Mouse (Mus musculus) lung, postnatal 0 days (tissue): ENCODE measurements at regions not wholly inside any gene's neighbourhood (a gene's known extent, or its start where the extent isn't known, plus 50 kb on each side); places are given as distances from the start of the nearest gene placed in this dataset.

Experiments
- ATAC-seq: fragments of 200-750 bp; cut with Nextera tagmentation; 2 replicates; pipeline ENCODE4 v1.8.0; 2017; ENCODE audit warnings: moderate library complexity
- DNase-seq: peaks from one replicate; pipeline ENCODE4 v3.0.0-alpha.2; 2016; ENCODE audit warnings: low spot score
- H3K27ac ChIP-seq: fragments of 300-500 bp; sonication (generic); 2 replicates; pipeline ENCODE4 v1.5.1; 2014; ENCODE audit warnings: antibody characterized with exemption, mild to moderate bottlenecking, low read length, mixed read lengths
- H3K27me3 ChIP-seq: fragments of 300-500 bp; sonication (generic); replicated peaks from 2 replicates; pipeline ENCODE4 v1.6.1; 2014; ENCODE audit warnings: low read length, mixed read lengths; ENCODE audit not compliant: insufficient read depth
- H3K36me3 ChIP-seq: fragments of 300-500 bp; sonication (generic); 2 replicates; pipeline ENCODE4 v1.6.1; 2014; ENCODE audit warnings: low read length, mixed read lengths; ENCODE audit not compliant: insufficient read depth
- H3K4me1 ChIP-seq: fragments of 300-500 bp; sonication (generic); 2 replicates; pipeline ENCODE4 v1.6.1; 2014; ENCODE audit warnings: antibody characterized with exemption, low read depth, low read length, mixed read lengths; ENCODE audit not compliant: insufficient read depth
- H3K4me2 ChIP-seq: fragments of 300-500 bp; sonication (generic); replicated peaks from 2 replicates; pipeline ENCODE4 v1.6.1; 2014; ENCODE audit warnings: low read depth, mild to moderate bottlenecking, low read length, moderate library complexity, mixed read lengths
- H3K4me3 ChIP-seq: fragments of 300-500 bp; sonication (generic); 2 replicates; pipeline ENCODE4 v1.5.1; 2014; ENCODE audit warnings: low read depth, low read length
- H3K9ac ChIP-seq: fragments of 300-500 bp; sonication (generic); replicated peaks from 2 replicates; pipeline ENCODE4 v1.6.1; 2014; ENCODE audit warnings: low read depth, mild to moderate bottlenecking
- H3K9me3 ChIP-seq: fragments of 300-500 bp; sonication (generic); 2 replicates; pipeline ENCODE4 v1.6.1; 2016; ENCODE audit warnings: low read length, mixed read lengths
- CTCF ChIP-seq: IDR thresholded peaks from 2 replicates; pipeline ENCODE4 v1.5.1; 2016; ENCODE audit warnings: antibody characterized with exemption, mild to moderate bottlenecking
- EP300 ChIP-seq: IDR thresholded peaks from 2 replicates; pipeline ENCODE4 v1.6.1; 2016; ENCODE audit warnings: antibody characterized with exemption, mild to moderate bottlenecking, control low read depth
- WGBS: fragments of 180-500 bp; shearing (Covaris S2); extraction: QIAGEN DNeasy Blood & Tissue Kit; methylation state at CpG from one replicate; pipeline ENCODE4 v1.1.7; 2014; 5-methylcytosine and 5-hydroxymethylcytosine counted together

GRCm38 (mm10) chr14:110190987-110191607, 563.9 kb downstream of the Slitrk6 start:
- Histone ChIP-seq H3K4me1 (no peaks in the 10 kb centered on the region), H3K36me3 (no peaks in the 10 kb centered on the region), H3K9ac (no peak overlapping the region), H3K4me3 (no peak overlapping the region), H3K9me3 (no peaks in the 10 kb centered on the region), H3K27ac (no peak overlapping the region), H3K27me3 (no peaks in the 10 kb centered on the region), H3K4me2 (no peak overlapping the region)
- no peak for TF ChIP-seq EP300
- TF ChIP-seq CTCF, result no peak
- 85% methylated on average over 2 of the region's 2 CpGs for WGBS
- DNase-seq (no peak), ATAC-seq (no peak)

GRCm38 (mm10) chr14:110190471-110190870, 564.5 kb downstream of the Slitrk6 start:
- 61% methylated on average over 3 of the region's 3 CpGs for WGBS
- DNase-seq, result no peak

GRCm38 (mm10) chr14:110179166-110179565, 575.8 kb downstream of the Slitrk6 start:
- no peaks in the 10 kb centered on the region for H3K4me1 ChIP-seq
- no peak for DNase-seq
- no peaks in the 10 kb centered on the region for H3K27me3 ChIP-seq
- H3K27ac ChIP-seq, result no peak overlapping the region
- TF ChIP-seq EP300 (no peak), CTCF (no peak)
- H3K4me2 ChIP-seq, result no peak overlapping the region
- H3K9ac ChIP-seq, result no peak overlapping the region
- ATAC-seq, result no peak
- H3K36me3 ChIP-seq, result no peaks in the 10 kb centered on the region
- no peaks in the 10 kb centered on the region for H3K9me3 ChIP-seq
- no peak overlapping the region for H3K4me3 ChIP-seq

More at GRCm38 (mm10) chr14:110190471-110190870, 564.5 kb downstream of the Slitrk6 start:
- no peaks in the 10 kb centered on the region for H3K36me3 ChIP-seq
- TF ChIP-seq EP300 (no peak), CTCF (no peak)
- H3K27ac ChIP-seq, result no peak overlapping the region
- H3K4me3 ChIP-seq, result no peak overlapping the region
- H3K9ac ChIP-seq, result no peak overlapping the region
- H3K4me1 ChIP-seq, result no peaks in the 10 kb centered on the region
- no peak for ATAC-seq
- no peaks in the 10 kb centered on the region for H3K9me3 ChIP-seq
- H3K4me2 ChIP-seq, result no peak overlapping the region
- H3K27me3 ChIP-seq, result no peaks in the 10 kb centered on the region

GRCm38 (mm10) chr14:110171162-110172117, 583.5 kb downstream of the Slitrk6 start:
- no peaks in the 10 kb centered on the region for H3K36me3 ChIP-seq
- DNase-seq, result no peak
- ATAC-seq, result no peak
- H3K27ac ChIP-seq, result no peak overlapping the region
- H3K9ac ChIP-seq, result no peak overlapping the region
- no peak overlapping the region for H3K4me2 ChIP-seq
- TF ChIP-seq CTCF, result no peak
- TF ChIP-seq EP300, result no peak
- H3K9me3 ChIP-seq, result no peaks in the 10 kb centered on the region
- no peaks in the 10 kb centered on the region for H3K27me3 ChIP-seq
- no peak overlapping the region for H3K4me3 ChIP-seq
- no peaks in the 10 kb centered on the region for H3K4me1 ChIP-seq
- 47% methylated on average over 3 of the region's 3 CpGs for WGBS

GRCm38 (mm10) chr14:110168632-110169031, 586.3 kb downstream of the Slitrk6 start:
- H3K9me3 ChIP-seq, result no peaks in the 10 kb centered on the region
- H3K4me2 ChIP-seq, result no peak overlapping the region
- no peaks in the 10 kb centered on the region for H3K4me1 ChIP-seq
- no peak overlapping the region for H3K4me3 ChIP-seq
- 54% methylated on average over 5 of the region's 5 CpGs for WGBS
- TF ChIP-seq EP300 (no peak), CTCF (no peak)
- no peaks in the 10 kb centered on the region for H3K27me3 ChIP-seq
- no peak for DNase-seq
- no peak overlapping the region for H3K9ac ChIP-seq
- H3K36me3 ChIP-seq, result no peaks in the 10 kb centered on the region
- no peak for ATAC-seq
- no peak overlapping the region for H3K27ac ChIP-seq

- Histone ChIP-seq H3K9me3 (no peaks in the 10 kb centered on the region), H3K4me2 (no peak overlapping the region), H3K9ac (no peak overlapping the region), H3K4me1 (no peaks in the 10 kb centered on the region), H3K27me3 (no peaks in the 10 kb centered on the region), H3K4me3 (no peak overlapping the region), H3K36me3 (no peaks in the 10 kb centered on the region), H3K27ac (no peak overlapping the region)
- no peak for DNase-seq
- ATAC-seq, result no peak
- TF ChIP-seq EP300 (no peak), CTCF (no peak)
- 66% methylated on average over 5 of the region's 5 CpGs for WGBS
Observed at GRCm38 (mm10) chr14:110128265-110128664, 626.7 kb downstream of the Slitrk6 start.
